In the genomic region with DNA sequence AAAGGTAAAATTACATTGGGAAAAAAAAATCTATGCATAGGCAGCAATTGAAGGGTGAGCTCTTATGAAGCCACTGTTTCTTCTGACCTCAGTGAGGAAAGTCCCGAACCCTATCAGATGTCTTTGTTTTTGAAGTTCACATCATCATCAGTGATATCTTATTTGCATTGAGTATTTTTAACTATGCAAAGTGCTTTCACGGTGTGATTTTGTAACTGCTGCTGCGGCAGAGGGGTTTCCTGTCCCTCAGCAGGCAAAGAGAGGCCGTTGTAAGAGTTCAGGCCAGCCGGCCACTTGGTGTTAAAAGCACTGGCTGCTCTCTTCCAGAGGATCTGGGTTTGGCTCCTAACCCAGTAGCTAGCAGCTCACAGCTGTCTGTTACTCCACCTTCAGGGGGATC, we compare ENCODE assay signal across 18 mouse cellular contexts. TPM values are rescaled to one million over a fixed set of nuclear protein-coding genes. Genes with fewer than 3 reads are reported as not detected.
DNase-seq lines count a peak whose midpoint lies in the region; ATAC-seq and TF ChIP-seq lines count a peak whose summit lies in the region.
"Had no signal": no experiment of that assay in that cellular context is flagged by ENCODE, and none has a peak within 500 bp of the region (broad histone marks: within the 10 kb centered on the region; RNA-seq: fewer than 3 reads in every experiment).

No protein-coding gene starts in this region.

- DNase-seq in liver, result peak; percentile 4
- no peak for DNase-seq in liver, embryonic 11.5 days (ENCODE audit: low spot score)
- DNase-seq in CH12.LX (ENCODE audit: extremely low read depth), result peak; percentile 92
- DNase-seq in liver, postnatal 0 days, result peak; percentile 31
- DNase-seq in spleen, adult 2 months (ENCODE audit: low read depth in 1 of 2, low spot score in 2 of 2), result peak; percentile 77 to 84
- DNase-seq in cerebellum, adult 2 months, result no peak
- no peak for DNase-seq in frontal cortex, postnatal 10 days (ENCODE audit: low spot score in 2 of 2)
- DNase-seq in kidney, adult 2 months, result no peak
- DNase-seq: cerebellum, postnatal 14 days; heart, postnatal 10 days; lung, embryonic 14.5 days; midbrain, embryonic 14.5 days had no signal

- WGBS in liver, embryonic 11.5 days, result 51% methylated on average over 5 of the region's 5 CpGs
- WGBS in liver, postnatal 0 days (ENCODE audit: insufficient replicate concordance), result 19% methylated on average over 5 of the region's 5 CpGs
- 5% methylated on average over 5 of the region's 5 CpGs for WGBS in spleen, adult 2 months
- WGBS in cerebellum, adult 2 months, result 50% methylated on average over 5 of the region's 5 CpGs
- WGBS in kidney, adult 2 months, result 58% methylated on average over 5 of the region's 5 CpGs

- TF ChIP-seq RAD21 in CH12.LX (IDR thresholded peaks at IDR 0.05; ENCODE audit: low read depth, low read length), result no peak; the same call in 1 of the 2 replicates

- no peak for TF ChIP-seq CTCF in CH12.LX (conservative IDR thresholded peaks at IDR 0.05 in 1 of 2, IDR thresholded peaks at IDR 0.05 in 1 of 2; ENCODE audit: low read depth in 2 of 2, low read length in 2 of 2)
- no peak for TF ChIP-seq CTCF in liver, postnatal 0 days (IDR thresholded peaks at IDR 0.05; ENCODE audit: low read depth)
- no peak for TF ChIP-seq CTCF in spleen, adult 2 months (IDR thresholded peaks at IDR 0.05; ENCODE audit: extremely low read depth, insufficient read depth, insufficient read length, insufficient replicate concordance)
- TF ChIP-seq CTCF in cerebellum, adult 2 months (IDR thresholded peaks at IDR 0.05; ENCODE audit: borderline replicate concordance, insufficient read depth, low read depth, low read length), result no peak
- no peak for TF ChIP-seq CTCF in kidney, adult 2 months (conservative IDR thresholded peaks at IDR 0.05; ENCODE audit: insufficient read depth, insufficient read length, low read depth, low read length)

- peaks cover 26% of the 10 kb centered on the region for H3K79me2 ChIP-seq in CH12.LX (replicated peaks; ENCODE audit: control insufficient read depth, extremely low read depth, insufficient read depth, poor library complexity, severe bottlenecking)

- H3K9ac ChIP-seq in liver, embryonic 11.5 days (ENCODE audit: low read depth, low read length), result no peak overlapping the region
- H3K9ac ChIP-seq in CH12.LX (ENCODE audit: insufficient read depth, low read depth), result peak overlapping the region; percentile 100
- H3K9ac ChIP-seq in liver, postnatal 0 days (replicated peaks), result no peak overlapping the region
- H3K9ac ChIP-seq: embryonic facial prominence, embryonic 15.5 days; lung, embryonic 14.5 days; neural tube, embryonic 13.5 days had no signal

- dilution Hi-C loops in CH12.LX (cut with MboI; ENCODE audit: extremely low pct_ligation_motif_present, extremely low pct_unique_long_range_greater_than_20kb, low sequenced_read_pairs), result no loop called here

- peaks cover 3% of the 10 kb centered on the region; the same call in 1 of the 2 replicates for H3K4me1 ChIP-seq in liver, embryonic 11.5 days (replicated peaks; ENCODE audit: control insufficient read depth, insufficient read depth, low read length)
- peaks cover 6 to 57% of the 10 kb centered on the region in 2 experiments for H3K4me1 ChIP-seq in CH12.LX (ENCODE audit: control insufficient read depth in 1 of 2, insufficient read depth in 2 of 2)
- peaks cover 25% of the 10 kb centered on the region for H3K4me1 ChIP-seq in liver, postnatal 0 days (ENCODE audit: insufficient read depth)
- peaks cover 19% of the 10 kb centered on the region; the same call in 1 of the 2 replicates for H3K4me1 ChIP-seq in spleen, adult 2 months (ENCODE audit: control insufficient read depth, insufficient read depth, insufficient read length)
- H3K4me1 ChIP-seq in cerebellum, adult 2 months (ENCODE audit: control insufficient read depth, insufficient read depth, low read length), result no peaks in the 10 kb centered on the region
- no peaks in the 10 kb centered on the region for H3K4me1 ChIP-seq in kidney, adult 2 months (ENCODE audit: control insufficient read depth, insufficient read depth, low read length)
- H3K4me1 ChIP-seq: embryonic facial prominence, embryonic 15.5 days; limb, embryonic 10.5 days had no signal

- H3K9me3 ChIP-seq in liver, embryonic 11.5 days (ENCODE audit: control insufficient read depth, low read length), result no peaks in the 10 kb centered on the region
- no peaks in the 10 kb centered on the region for H3K9me3 ChIP-seq in CH12.LX (replicated peaks; ENCODE audit: low read length)
- no peaks in the 10 kb centered on the region for H3K9me3 ChIP-seq in liver, postnatal 0 days (ENCODE audit: low read length)
- H3K9me3 ChIP-seq: embryonic facial prominence, embryonic 15.5 days; limb, embryonic 10.5 days; neural tube, embryonic 13.5 days had no signal

- no peak overlapping the region for H3K4me3 ChIP-seq in liver, embryonic 11.5 days (ENCODE audit: low read depth, low read length)
- H3K4me3 ChIP-seq in CH12.LX (replicated peaks in 1 of 3; ENCODE audit: low read depth in 2 of 3, low read length in 2 of 3, poor library complexity in 1 of 3), result peak overlapping the region in 1 of 3 experiments; percentile 46
- H3K4me3 ChIP-seq in liver, postnatal 0 days (ENCODE audit: low read depth, low read length), result no peak overlapping the region
- peak overlapping the region; percentile 11; the same call in 1 of the 2 replicates for H3K4me3 ChIP-seq in spleen, adult 2 months (ENCODE audit: extremely low read depth, insufficient read depth, insufficient read length)
- no peak overlapping the region for H3K4me3 ChIP-seq in cerebellum, adult 2 months (replicated peaks; ENCODE audit: insufficient read depth, low read depth, low read length)
- H3K4me3 ChIP-seq in kidney, adult 2 months (ENCODE audit: insufficient read depth, low read depth, low read length), result no peak overlapping the region
- H3K4me3 ChIP-seq: embryonic facial prominence, embryonic 15.5 days; limb, embryonic 10.5 days; neural tube, embryonic 13.5 days had no signal

- no peak for ATAC-seq in liver, embryonic 11.5 days (replicated peaks; ENCODE audit: low FRiP score)
- peak; percentile 47 for ATAC-seq in liver, postnatal 0 days
- ATAC-seq: forebrain, embryonic 16.5 days; hindbrain, postnatal 0 days had no signal

- peaks cover 9% of the 10 kb centered on the region; the same call in 1 of the 2 replicates for H3K36me3 ChIP-seq in liver, embryonic 11.5 days (ENCODE audit: control insufficient read depth, insufficient read depth, low read length)
- H3K36me3 ChIP-seq in CH12.LX (replicated peaks in 1 of 2; ENCODE audit: control insufficient read depth in 1 of 2, insufficient read depth in 1 of 2, low read length in 1 of 2), result peaks cover 11 to 19% of the 10 kb centered on the region in 2 experiments
- H3K36me3 ChIP-seq in liver, postnatal 0 days (replicated peaks; ENCODE audit: insufficient read depth, low read length), result peaks cover 12% of the 10 kb centered on the region; the same call in 1 of the 2 replicates
- peaks cover 9% of the 10 kb centered on the region for H3K36me3 ChIP-seq in spleen, adult 2 months (ENCODE audit: control insufficient read depth, insufficient read depth, low read length)
- H3K36me3 ChIP-seq in kidney, adult 2 months (ENCODE audit: control insufficient read depth, insufficient read depth, low read length), result peaks cover 4% of the 10 kb centered on the region

- peak; percentile 91 for TF ChIP-seq EP300 in CH12.LX (IDR thresholded peaks at IDR 0.05; ENCODE audit: low read length)
- TF ChIP-seq EP300 in liver, postnatal 0 days (IDR thresholded peaks at IDR 0.05; ENCODE audit: low read depth), result no peak

- H3K27me3 ChIP-seq in liver, embryonic 11.5 days (replicated peaks; ENCODE audit: control insufficient read depth, insufficient read depth, low read length), result no peaks in the 10 kb centered on the region
- no peaks in the 10 kb centered on the region for H3K27me3 ChIP-seq in CH12.LX (replicated peaks)
- no peaks in the 10 kb centered on the region for H3K27me3 ChIP-seq in liver, postnatal 0 days (ENCODE audit: insufficient read depth, low read length)
- H3K27me3 ChIP-seq in spleen, adult 2 months (ENCODE audit: control insufficient read depth, insufficient read depth, low read length), result no peaks in the 10 kb centered on the region
- no peaks in the 10 kb centered on the region for H3K27me3 ChIP-seq in cerebellum, adult 2 months (ENCODE audit: control insufficient read depth, insufficient read depth, low read length)
- H3K27me3 ChIP-seq in kidney, adult 2 months (replicated peaks; ENCODE audit: control insufficient read depth, insufficient read depth, low read length), result no peaks in the 10 kb centered on the region
- H3K27me3 ChIP-seq: embryonic facial prominence, embryonic 15.5 days; neural tube, embryonic 13.5 days had no signal

- in situ Hi-C loops in CH12.LX (cut with MboI; ENCODE audit: low pct_ligation_motif_present, low pct_unique_long_range_greater_than_20kb, low sequenced_read_pairs), result loop anchor here (10.0 kb wide), 1 partner anchor 138 kb away; no protein-coding TSS in a partner anchor

- H3K4me2 ChIP-seq in liver, embryonic 11.5 days, result no peak overlapping the region
- H3K4me2 ChIP-seq in CH12.LX (ENCODE audit: insufficient read depth, low read depth, poor library complexity, severe bottlenecking), result peak overlapping the region; percentile 89
- no peak overlapping the region for H3K4me2 ChIP-seq in liver, postnatal 0 days (ENCODE audit: low read depth, low read length)
- H3K4me2 ChIP-seq: embryonic facial prominence, embryonic 15.5 days; lung, embryonic 14.5 days; neural tube, embryonic 13.5 days had no signal

- H3K27ac ChIP-seq in liver, embryonic 11.5 days (ENCODE audit: low read depth, low read length), result no peak overlapping the region
- peak overlapping the region; percentile 100 for H3K27ac ChIP-seq in CH12.LX (ENCODE audit: insufficient read depth, low read depth)
- peak overlapping the region; percentile 74 for H3K27ac ChIP-seq in liver, postnatal 0 days (ENCODE audit: low read depth)
- peak overlapping the region; percentile 96 for H3K27ac ChIP-seq in spleen, adult 2 months (ENCODE audit: insufficient read depth, low read length)
- H3K27ac ChIP-seq in cerebellum, adult 2 months (ENCODE audit: insufficient read depth, low read length), result no peak overlapping the region
- H3K27ac ChIP-seq in kidney, adult 2 months (ENCODE audit: insufficient read depth, low read depth, low read length), result no peak overlapping the region
- H3K27ac ChIP-seq: embryonic facial prominence, embryonic 15.5 days; hindbrain, postnatal 0 days; kidney, postnatal 0 days; limb, embryonic 10.5 days; neural tube, embryonic 13.5 days had no signal

- peak; percentile 79 for TF ChIP-seq POLR2A in CH12.LX (IDR thresholded peaks at IDR 0.05; ENCODE audit: low read depth, low read length)
- peak; percentile 71 for TF ChIP-seq POLR2A in spleen, adult 2 months (IDR thresholded peaks at IDR 0.05; ENCODE audit: low read depth, low read length)
- TF ChIP-seq POLR2A in cerebellum, adult 2 months (IDR thresholded peaks at IDR 0.05; ENCODE audit: borderline replicate concordance, insufficient read depth, low read length), result no peak
- no peak for TF ChIP-seq POLR2A in kidney, adult 2 months (IDR thresholded peaks at IDR 0.05; ENCODE audit: low read depth, low read length)

RNA-seq across cellular contexts. Expression of a gene that starts 8.4 kb away (rescaled TPM):
- 66.1 and 71.3 TPM in 2 replicates for polyA plus RNA-seq in liver, embryonic 11.5 days (2014; fragmentation: Nextera tagmentation; extraction: Ambion mirVana)
- total RNA-seq in CH12.LX (2012; rRNA removed), result 107 and 119 TPM in 2 replicates
- total RNA-seq in CH12.LX (2014; rRNA removed), result 215 and 241 TPM in 2 replicates
- polyA plus RNA-seq in CH12.LX (2012; ENCODE audit: insufficient read length, low read depth), result 116 and 117 TPM in 2 replicates
- polyA plus RNA-seq in liver, postnatal 0 days (2015; fragmentation: Nextera tagmentation; extraction: Ambion mirVana), result 20.1 and 20.6 TPM in 2 replicates
- polyA plus RNA-seq in spleen, adult 2 months (2012; rRNA removed), result 3.3 and 3.4 TPM in 2 replicates
- 36.9 and 37.0 TPM in 2 replicates for polyA plus RNA-seq in cerebellum, adult 2 months (2012; rRNA removed)
- 10.6 and 15.4 TPM in 2 replicates for polyA plus RNA-seq in kidney, adult 2 months (2012; rRNA removed)

RNA-seq across cellular contexts. Expression of a gene that starts 8.4 kb away (rescaled TPM):
- 161 and 178 TPM in 2 replicates for polyA plus RNA-seq in liver, embryonic 11.5 days (2014; fragmentation: Nextera tagmentation; extraction: Ambion mirVana)
- total RNA-seq in CH12.LX (2012; rRNA removed) (210 and 219 TPM in 2 replicates), CH12.LX (2014; rRNA removed) (470 and 509 TPM in 2 replicates)
- polyA plus RNA-seq in CH12.LX (2012; ENCODE audit: insufficient read length, low read depth), result 252 and 298 TPM in 2 replicates
- 115 and 118 TPM in 2 replicates for polyA plus RNA-seq in liver, postnatal 0 days (2015; fragmentation: Nextera tagmentation; extraction: Ambion mirVana)
- 57.9 and 90.7 TPM in 2 replicates for polyA plus RNA-seq in spleen, adult 2 months (2012; rRNA removed)
- polyA plus RNA-seq in cerebellum, adult 2 months (2012; rRNA removed), result 22.3 and 23.4 TPM in 2 replicates
- 32.7 and 37.7 TPM in 2 replicates for polyA plus RNA-seq in kidney, adult 2 months (2012; rRNA removed)

RNA-seq across cellular contexts. Expression of a gene that starts 59.2 kb away (rescaled TPM):
- 23.2 and 25.0 TPM in 2 replicates for polyA plus RNA-seq in liver, embryonic 11.5 days (2014; fragmentation: Nextera tagmentation; extraction: Ambion mirVana)
- total RNA-seq in CH12.LX (2012; rRNA removed), result 63.6 and 76.6 TPM in 2 replicates
- 254 and 283 TPM in 2 replicates for total RNA-seq in CH12.LX (2014; rRNA removed)
- 134 and 157 TPM in 2 replicates for polyA plus RNA-seq in CH12.LX (2012; ENCODE audit: insufficient read length, low read depth)
- 13.5 TPM in 2 replicates for polyA plus RNA-seq in liver, postnatal 0 days (2015; fragmentation: Nextera tagmentation; extraction: Ambion mirVana)
- polyA plus RNA-seq in spleen, adult 2 months (2012; rRNA removed), result 22.0 and 22.7 TPM in 2 replicates
- polyA plus RNA-seq in cerebellum, adult 2 months (2012; rRNA removed), result 121 and 125 TPM in 2 replicates
- 81.8 and 102 TPM in 2 replicates for polyA plus RNA-seq in kidney, adult 2 months (2012; rRNA removed)

Comparison
In these comparisons a context has a peak if more than half of its experiments do, and no peak if none do; other contexts are left out.
1. DNase-seq: peak in liver (single experiment), CH12.LX (single experiment), liver, postnatal 0 days (single experiment) and spleen, adult 2 months (2 of 2); none in liver, embryonic 11.5 days (single experiment), cerebellum, adult 2 months (0 of 2), frontal cortex, postnatal 10 days (0 of 2) and kidney, adult 2 months (single experiment).
2. H3K27ac ChIP-seq: peak in CH12.LX (single experiment), liver, postnatal 0 days (single experiment) and spleen, adult 2 months (single experiment); none in liver, embryonic 11.5 days (single experiment), cerebellum, adult 2 months (single experiment) and kidney, adult 2 months (single experiment).
3. POLR2A ChIP-seq: peak in CH12.LX (single experiment) and spleen, adult 2 months (single experiment); none in cerebellum, adult 2 months (single experiment) and kidney, adult 2 months (single experiment).